Mouse (Mus musculus): ENCODE measurements around the gene Atp13a3.

DNA sequence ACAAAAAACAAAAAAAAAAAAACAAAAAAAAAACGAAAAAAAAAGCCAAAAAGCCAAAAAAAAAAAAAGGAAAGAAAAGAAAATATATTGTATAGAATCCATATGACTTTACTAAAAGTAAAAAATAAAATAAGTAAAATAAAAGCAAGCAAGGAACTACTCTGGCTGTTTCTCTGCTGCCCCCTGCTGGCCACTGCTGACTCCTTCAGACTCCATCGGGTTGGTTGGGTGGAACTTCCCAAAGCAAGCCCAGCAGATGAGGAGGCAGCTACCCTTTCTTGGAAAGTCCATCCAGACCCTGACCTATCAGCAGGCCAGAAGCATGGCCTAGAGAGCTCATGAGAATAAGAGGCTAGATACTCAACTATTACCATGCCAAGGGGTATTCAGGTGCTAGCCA is 143.1 kb downstream of the Atp13a3 start:
- TF ChIP-seq CTCF (conservative IDR thresholded peaks at IDR 0.05; ENCODE audit: insufficient read depth, insufficient read length, low read depth, low read length) (peak; percentile 83), POLR2A (IDR thresholded peaks at IDR 0.05; ENCODE audit: low read depth, low read length) (no peak)

All from kidney, adult 2 months (tissue).